Mouse (Mus musculus) gastrocnemius, postnatal 10 days (tissue): ENCODE measurements around the gene Cyp3a41b. TPM values are rescaled to one million over a fixed set of nuclear protein-coding genes. Genes with fewer than 3 reads are reported as not detected.
"Not testable (repeated sequence)": the region's sequence is repeated elsewhere in the genome, so short reads cannot be mapped to it uniquely, and the experiment has no call there.

Source experiments
- DNase-seq: peaks from one replicate; pipeline ENCODE4 v3.0.0; 2021; ENCODE audit warnings: mixed read lengths
- long read RNA-seq, 2 experiments: library from polyadenylated mRNA; stranded (forward); transcript quantifications; one replicate each; pipeline ENCODE4 v2.0.0; 2021
- total RNA-seq, 2 experiments: library from RNA; stranded (reverse); gene quantifications; 2 replicates each; pipeline ENCODE4 v1.2.3; 2021

The Cyp3a41b gene
- total RNA-seq, result not detected
- long read RNA-seq, experiment 1, result 0 reads
- long read RNA-seq, experiment 2, result 0 reads

- DNase-seq, result not testable (repeated sequence)
These were observed at the start of gene Cyp3a41b for GRCm38 (mm10) chr5:145584630-145585029. Cyp3a41b (minus strand) TSS chr5:145584730.

GRCm38 (mm10) chr5:145632286-145632685, 47.8 kb upstream of the Cyp3a41b start:
- not testable (repeated sequence) for DNase-seq

- not testable (repeated sequence) for DNase-seq
These were observed 20.4 kb upstream of the Cyp3a41b start for GRCm38 (mm10) chr5:145604891-145605290.

GRCm38 (mm10) chr5:145597851-145598250, 13.3 kb upstream of the Cyp3a41b start:
- DNase-seq, result not testable (repeated sequence)

- DNase-seq, result not testable (repeated sequence)
These were observed 7.2 kb downstream of the Cyp3a41b start for GRCm38 (mm10) chr5:145577321-145577720.

GRCm38 (mm10) chr5:145575660-145576059, 8.9 kb downstream of the Cyp3a41b start:
- not testable (repeated sequence) for DNase-seq

GRCm38 (mm10) chr5:145571922-145572321, 12.6 kb downstream of the Cyp3a41b start:
- DNase-seq, result not testable (repeated sequence)

Other genes starting within 250 kb of the Cyp3a41b start
- not detected for gene Cyp3a57, start 239.5 kb downstream of the Cyp3a41b start, total RNA-seq
- gene Cyp3a16, start 115.0 kb downstream of the Cyp3a41b start, total RNA-seq, result not detected
- gene Cyp3a41a, start 135.4 kb upstream of the Cyp3a41b start, total RNA-seq, result not detected
- gene Cyp3a44, start 221.1 kb upstream of the Cyp3a41b start, total RNA-seq, result not detected